In genomic region chr19:32196222-32196621, GRCm38 (mm10) we compare ENCODE assay signal across 9 mouse cellular contexts.
A peak's percentile ranks its signal among the peaks of the same experiment; 100 is the strongest.
DNase-seq lines count a peak whose midpoint lies in the region; ATAC-seq and TF ChIP-seq lines count a peak whose summit lies in the region.
"Had no signal": no experiment of that assay in that cellular context is flagged by ENCODE, and none has a peak within 500 bp of the region (broad histone marks: within the 10 kb centered on the region; RNA-seq: fewer than 3 reads in every experiment).

No protein-coding gene starts in this region.

- DNase-seq in gastrocnemius, adult 2 months, result peak; percentile 70
- no peak for DNase-seq in gastrocnemius, postnatal 10 days
- DNase-seq in adrenal gland, adult 8-10 months, result peak; percentile 60
- DNase-seq in heart, postnatal 0 days (ENCODE audit: low spot score), result no peak
- DNase-seq in lung, postnatal 36 days, result peak; percentile 86
- DNase-seq in cerebellum, postnatal 36 days, result no peak
- DNase-seq in cerebellum, postnatal 4 days (ENCODE audit: low spot score in 2 of 2), result no peak

- TF ChIP-seq EP300 in heart, postnatal 0 days (IDR thresholded peaks at IDR 0.05; ENCODE audit: low read depth), result no peak

- no peak overlapping the region for H3K4me2 ChIP-seq in heart, postnatal 0 days (ENCODE audit: low read depth, low read length)
- no peak overlapping the region for H3K4me2 ChIP-seq in forebrain, embryonic 15.5 days (replicated peaks)

- H3K9me3 ChIP-seq in heart, postnatal 0 days (replicated peaks; ENCODE audit: control insufficient read depth, low read length), result no peaks in the 10 kb centered on the region
- H3K9me3 ChIP-seq in forebrain, embryonic 15.5 days, result no peaks in the 10 kb centered on the region

- no peak overlapping the region for H3K9ac ChIP-seq in heart, postnatal 0 days (replicated peaks; ENCODE audit: low read depth, low read length)
- no peak overlapping the region for H3K9ac ChIP-seq in forebrain, embryonic 15.5 days (replicated peaks)

- WGBS in heart, postnatal 0 days, result 28% methylated on average over 5 of the region's 5 CpGs
- WGBS in forebrain, embryonic 15.5 days, result 65% methylated on average over 5 of the region's 5 CpGs

- peak overlapping the region; percentile 62 for H3K4me3 ChIP-seq in gastrocnemius, adult 2 months
- no peak overlapping the region for H3K4me3 ChIP-seq in heart, postnatal 0 days (ENCODE audit: low read depth, low read length)
- no peak overlapping the region for H3K4me3 ChIP-seq in forebrain, embryonic 15.5 days

- intact Hi-C loops in gastrocnemius, adult 2 months (cut with DNase I), result no loop called here

- no peak for TF ChIP-seq CTCF in gastrocnemius, adult 2 months (IDR thresholded peaks at IDR 0.05)
- TF ChIP-seq CTCF in heart, postnatal 0 days (IDR thresholded peaks at IDR 0.05; ENCODE audit: low read depth), result no peak

- H3K27me3 ChIP-seq in heart, postnatal 0 days (ENCODE audit: control insufficient read depth, insufficient read depth, low read length), result no peaks in the 10 kb centered on the region
- H3K27me3 ChIP-seq in forebrain, embryonic 15.5 days, result no peaks in the 10 kb centered on the region
- H3K27me3 ChIP-seq: CH12.LX had no signal

- H3K27ac ChIP-seq in gastrocnemius, adult 2 months, result peak overlapping the region; percentile 93
- peak overlapping the region; percentile 70 for H3K27ac ChIP-seq in heart, postnatal 0 days (ENCODE audit: low read depth)
- H3K27ac ChIP-seq in forebrain, embryonic 15.5 days (replicated peaks), result no peak overlapping the region

- peaks cover 5% of the 10 kb centered on the region; the same call in 1 of the 2 replicates for H3K36me3 ChIP-seq in heart, postnatal 0 days (replicated peaks; ENCODE audit: control insufficient read depth, insufficient read depth, low read length)
- no peaks in the 10 kb centered on the region for H3K36me3 ChIP-seq in forebrain, embryonic 15.5 days

- ATAC-seq in heart, postnatal 0 days (ENCODE audit: insufficient read depth, low read depth), result peak; percentile 45
- no peak for ATAC-seq in forebrain, embryonic 15.5 days (replicated peaks)

- peaks cover 48% of the 10 kb centered on the region for H3K4me1 ChIP-seq in heart, postnatal 0 days (ENCODE audit: control insufficient read depth, insufficient read depth)
- H3K4me1 ChIP-seq in forebrain, embryonic 15.5 days, result no peaks in the 10 kb centered on the region

Comparison
In these comparisons a context has a peak if more than half of its experiments do, and no peak if none do; other contexts are left out.
1. DNase-seq: peak in gastrocnemius, adult 2 months (single experiment), adrenal gland, adult 8-10 months (single experiment) and lung, postnatal 36 days (single experiment); none in gastrocnemius, postnatal 10 days (single experiment), heart, postnatal 0 days (single experiment), cerebellum, postnatal 36 days (0 of 2) and cerebellum, postnatal 4 days (0 of 2).